Mouse (Mus musculus) limb, embryonic 14.5 days (tissue): ENCODE results near the gene Vmn1r69. TPM values are rescaled to one million over a fixed set of nuclear protein-coding genes. Genes with fewer than 3 reads are reported as not detected.

Source experiments
- ATAC-seq: fragments of 200-750 bp; cut with Nextera tagmentation; 2 replicates; pipeline ENCODE4 v1.8.0; 2017; ENCODE audit warnings: low read depth, moderate number of reproducible peaks, moderate TSS enrichment; ENCODE audit not compliant: low FRiP score
- DNase-seq: peaks from one replicate; pipeline ENCODE4 v3.0.0-alpha.2; 2015; ENCODE audit warnings: low spot score
- H3K27ac ChIP-seq: fragments of 300-500 bp; sonication (generic); replicated peaks from 2 replicates; pipeline ENCODE4 v1.5.1; 2014; ENCODE audit warnings: low read depth, mild to moderate bottlenecking, low read length, moderate library complexity, mixed read lengths
- H3K27me3 ChIP-seq: fragments of 300-500 bp; sonication (generic); 2 replicates; pipeline ENCODE4 v1.6.1; 2014; ENCODE audit warnings: low read length, mixed read lengths; ENCODE audit not compliant: control insufficient read depth, insufficient read depth
- H3K36me3 ChIP-seq: fragments of 300-500 bp; sonication (generic); 2 replicates; pipeline ENCODE4 v1.6.1; 2014; ENCODE audit warnings: mild to moderate bottlenecking, low read length, moderate library complexity, mixed read lengths; ENCODE audit not compliant: control insufficient read depth, insufficient read depth
- H3K4me1 ChIP-seq: fragments of 300-500 bp; sonication (generic); 2 replicates; pipeline ENCODE4 v1.6.1; 2014; ENCODE audit warnings: antibody characterized with exemption, low read length, mixed read lengths; ENCODE audit not compliant: control insufficient read depth, insufficient read depth
- H3K4me2 ChIP-seq: fragments of 300-500 bp; sonication (generic); replicated peaks from 2 replicates; pipeline ENCODE4 v1.6.1; 2014; ENCODE audit warnings: low read depth, mild to moderate bottlenecking, low read length, moderate library complexity; ENCODE audit not compliant: severe bottlenecking
- H3K4me3 ChIP-seq: fragments of 300-500 bp; sonication (generic); replicated peaks from 2 replicates; pipeline ENCODE4 v1.5.1; 2014; ENCODE audit warnings: low read length
- H3K9ac ChIP-seq: fragments of 300-500 bp; sonication (generic); 2 replicates; pipeline ENCODE4 v1.6.1; 2014; ENCODE audit warnings: mild to moderate bottlenecking, low read depth, low read length, moderate library complexity; ENCODE audit not compliant: severe bottlenecking
- H3K9me3 ChIP-seq: fragments of 300-500 bp; sonication (generic); 2 replicates; pipeline ENCODE4 v1.6.1; 2016; ENCODE audit warnings: low read length; ENCODE audit not compliant: control insufficient read depth
- POLR2A ChIP-seq: fragments of 200-500 bp; IDR thresholded peaks from 2 replicates; pipeline ENCODE4 v1.8.0; 2012; ENCODE audit warnings: inconsistent platforms, mild to moderate bottlenecking, moderate library complexity, borderline replicate concordance; ENCODE audit not compliant: insufficient read depth, insufficient read length; ENCODE audit errors: extremely low read depth
- WGBS: fragments of 180-500 bp; shearing (Covaris S2); extraction: QIAGEN DNeasy Blood & Tissue Kit; methylation state at CpG from one replicate; pipeline ENCODE4 v1.1.7; 2014; 5-methylcytosine and 5-hydroxymethylcytosine counted together
- polyA plus RNA-seq, 2 experiments: library from polyadenylated mRNA; depleted of rRNA in 1 of 2; stranded (reverse) in 1 of 2; unstranded in 1 of 2; fragments of >200 nt; fragmentation: Nextera tagmentation in 1 of 2; extraction: Ambion mirVana in 1 of 2; gene quantifications; 2 replicates each; pipeline versions ENCODE4 v1.2.1 to v1.2.3; 2012 to 2014

Vmn1r69 gene
- polyA plus RNA-seq (2012; rRNA removed), result not detected in 2 replicates
- polyA plus RNA-seq (2014; fragmentation: Nextera tagmentation; extraction: Ambion mirVana), result not detected in 2 replicates

GRCm38 (mm10) chr7:10613559-10613958 is at the start of gene Vmn1r69:
Vmn1r69 (minus strand) TSS chr7:10613659.
- no peak within 1 kb of the TSS for H3K4me2 ChIP-seq
- H3K4me3 ChIP-seq, result no peak within 1 kb of the TSS
- no peaks in the 10 kb centered on the region for H3K4me1 ChIP-seq
- ATAC-seq (no peak), DNase-seq (no peak)
- H3K27me3 ChIP-seq, result no peaks in the 10 kb centered on the region
- H3K9me3 ChIP-seq, result no peaks in the 10 kb centered on the region
- H3K27ac ChIP-seq, result no peak within 1 kb of the TSS
- no peaks in the 10 kb centered on the region for H3K36me3 ChIP-seq
- H3K9ac ChIP-seq, result no peak within 1 kb of the TSS
- no peak for TF ChIP-seq POLR2A

GRCm38 (mm10) chr7:10631232-10631631 is 17.8 kb upstream of the Vmn1r69 start, which contains the start of gene Vmn1r70:
Vmn1r70 (plus strand) TSS chr7:10631532.
- 77% methylated on average over 1 of the region's 1 CpGs for WGBS
- Histone ChIP-seq H3K4me1 (no peaks in the 10 kb centered on the region), H3K9ac (no peak within 1 kb of the TSS), H3K36me3 (no peaks in the 10 kb centered on the region), H3K9me3 (peaks cover 5% of the 10 kb centered on the region; the same call in 1 of the 2 replicates), H3K4me2 (no peak within 1 kb of the TSS), H3K4me3 (no peak within 1 kb of the TSS), H3K27me3 (no peaks in the 10 kb centered on the region), H3K27ac (no peak within 1 kb of the TSS)
- no peak for TF ChIP-seq POLR2A
- DNase-seq (no peak), ATAC-seq (no peak)

- no peak for TF ChIP-seq POLR2A
- H3K4me3 ChIP-seq, result no peak within 1 kb of the TSS
- 70% methylated on average over 2 of the region's 2 CpGs for WGBS
- H3K9me3 ChIP-seq, result 0 out of 2 replicates have a peak, but pooled peaks cover 5% of the 10 kb centered on the region
- ATAC-seq (no peak), DNase-seq (no peak)
- H3K4me1 ChIP-seq, result no peaks in the 10 kb centered on the region
- no peaks in the 10 kb centered on the region for H3K27me3 ChIP-seq
- no peaks in the 10 kb centered on the region for H3K36me3 ChIP-seq
- H3K4me2 ChIP-seq, result no peak within 1 kb of the TSS
- no peak within 1 kb of the TSS for H3K27ac ChIP-seq
- no peak within 1 kb of the TSS for H3K9ac ChIP-seq
Observed at GRCm38 (mm10) chr7:10558385-10558784, 55.1 kb downstream of the Vmn1r69 start, which contains the start of gene Vmn1r68. Vmn1r68 (minus strand) TSS chr7:10558485.

Other genes with a start within 250 kb of the Vmn1r69 start
- gene Vmn1r67, start 170.3 kb downstream of the Vmn1r69 start, polyA plus RNA-seq (2012; rRNA removed), result not detected in 2 replicates
- not detected in 2 replicates for gene Vmn1r67, start 170.3 kb downstream of the Vmn1r69 start, polyA plus RNA-seq (2014; fragmentation: Nextera tagmentation; extraction: Ambion mirVana)
- gene Zik1, start 118.3 kb downstream of the Vmn1r69 start, polyA plus RNA-seq (2012; rRNA removed), result 7.8 and 8.6 TPM in 2 replicates
- gene Zik1, start 118.3 kb downstream of the Vmn1r69 start, polyA plus RNA-seq (2014; fragmentation: Nextera tagmentation; extraction: Ambion mirVana), result 12.8 and 16.7 TPM in 2 replicates
- gene Vmn1r68, start 55.2 kb downstream of the Vmn1r69 start, polyA plus RNA-seq (2012; rRNA removed), result not detected in 2 replicates
- gene Vmn1r68, start 55.2 kb downstream of the Vmn1r69 start, polyA plus RNA-seq (2014; fragmentation: Nextera tagmentation; extraction: Ambion mirVana), result not detected in 2 replicates
- gene Vmn1r70, start 17.9 kb upstream of the Vmn1r69 start, polyA plus RNA-seq (2012; rRNA removed), result not detected in 2 replicates
- not detected in 2 replicates for gene Vmn1r70, start 17.9 kb upstream of the Vmn1r69 start, polyA plus RNA-seq (2014; fragmentation: Nextera tagmentation; extraction: Ambion mirVana)
- gene Nlrp4b, start 74.1 kb upstream of the Vmn1r69 start, polyA plus RNA-seq (2012; rRNA removed), result not detected in 2 replicates
- gene Nlrp4b, start 74.1 kb upstream of the Vmn1r69 start, polyA plus RNA-seq (2014; fragmentation: Nextera tagmentation; extraction: Ambion mirVana), result not detected in 2 replicates
- not detected in 2 replicates for gene Vmn1r71, start 140.7 kb upstream of the Vmn1r69 start, polyA plus RNA-seq (2012; rRNA removed)
- gene Vmn1r71, start 140.7 kb upstream of the Vmn1r69 start, polyA plus RNA-seq (2014; fragmentation: Nextera tagmentation; extraction: Ambion mirVana), result not detected in 2 replicates